Mouse (Mus musculus) erythroblast, embryonic 14.5 days (primary cell): ENCODE measurements around the gene Ly75.

ENCODE experiments used
- GATA1 ChIP-seq: IDR thresholded peaks from 2 replicates; pipeline ENCODE4 v1.6.1; 2012; ENCODE audit warnings: low read length, inconsistent platforms, mixed read lengths
- TAL1 ChIP-seq: IDR thresholded peaks from 3 replicates; pipeline ENCODE4 v1.6.1; 2012; ENCODE audit warnings: low read length, inconsistent platforms, mixed read lengths

DNA sequence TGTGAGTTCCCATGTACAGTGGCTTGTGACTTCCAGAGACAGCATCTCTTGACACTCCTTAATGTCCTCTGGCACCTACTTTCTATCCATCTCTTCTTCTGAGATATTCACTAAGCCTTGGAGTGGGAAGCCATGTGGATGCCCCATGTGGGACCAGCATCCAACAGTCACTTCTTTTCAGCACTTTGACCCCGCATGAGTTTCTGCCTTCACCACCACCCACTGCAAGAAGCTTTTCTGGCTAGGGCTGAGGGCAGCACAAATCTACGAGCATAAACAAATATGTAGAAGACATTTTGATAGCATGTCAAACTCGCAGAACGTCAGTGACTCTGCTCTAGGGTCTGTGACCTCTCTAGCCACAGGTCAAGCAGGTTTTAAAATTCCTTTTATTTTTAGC lies 9.2 kb upstream of the Ly75 start:
- TF ChIP-seq TAL1 (no peak), GATA1 (no peak)
